Mouse (Mus musculus): ENCODE data around the gene Ttll8. TPM values are rescaled to one million over a fixed set of nuclear protein-coding genes. Genes with fewer than 3 reads are reported as not detected.
A peak's percentile ranks its signal among the peaks of the same experiment; 100 is the strongest.

Ttll8 gene
- polyA plus RNA-seq, 1 experiment from 2014 or later = not detected

DNA sequence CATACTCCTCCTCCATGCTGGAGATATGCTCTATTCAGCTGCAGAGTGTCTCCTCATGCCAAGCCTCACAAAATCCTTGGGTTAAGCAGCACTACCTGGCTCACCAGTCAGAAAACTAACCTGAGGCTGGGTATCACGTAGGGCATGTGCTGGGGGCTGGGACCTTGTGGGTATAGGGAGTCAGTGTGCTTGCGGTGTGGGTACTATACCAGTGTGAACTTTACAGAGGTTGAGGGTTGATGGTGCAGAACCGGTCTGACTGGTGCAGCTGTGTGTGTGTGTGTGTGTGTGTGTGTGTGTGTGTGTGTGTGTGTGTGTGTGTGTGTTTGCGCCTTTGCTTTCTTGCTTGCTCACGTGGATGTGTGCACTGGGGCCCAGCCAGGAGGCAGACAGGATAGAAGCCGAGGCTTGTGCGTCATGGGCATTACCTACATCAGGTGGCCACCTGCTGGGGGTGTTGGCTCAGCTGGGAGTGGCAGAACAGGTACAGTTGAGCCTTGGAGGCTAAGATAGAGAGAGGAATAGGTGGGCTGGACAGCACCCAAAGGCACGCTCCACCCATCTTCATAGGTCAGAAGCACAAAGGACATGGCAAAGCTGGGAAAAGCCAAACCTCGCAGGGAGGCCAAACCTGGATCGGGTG is 102.6 kb downstream of the Ttll8 start:
- no peak overlapping the region for H3K4me3 ChIP-seq (replicated peaks; ENCODE audit: low read depth, low read length)
- H3K4me1 ChIP-seq (replicated peaks; ENCODE audit: insufficient read depth, low read length) = peaks cover 44% of the 10 kb centered on the region
- H3K27me3 ChIP-seq (ENCODE audit: insufficient read depth, low read length) = no peaks in the 10 kb centered on the region
- TF ChIP-seq CTCF (IDR thresholded peaks at IDR 0.05; ENCODE audit: low read depth) = peak; percentile 31; the same call in 1 of the 2 replicates
- peak overlapping the region; percentile 88 for H3K27ac ChIP-seq
- 0 out of 2 replicates have a peak overlapping the region, but pooled peaks have one; percentile 10 for H3K4me2 ChIP-seq (ENCODE audit: low read length)
- DNase-seq (ENCODE audit: low spot score) (peak; percentile 37), ATAC-seq (replicated peaks; ENCODE audit: low FRiP score, low read depth) (peak; percentile 76)
- no peak overlapping the region for H3K9ac ChIP-seq (ENCODE audit: low read depth, low read length)
- WGBS = 50% methylated on average over 10 of the region's 10 CpGs
- H3K36me3 ChIP-seq (ENCODE audit: insufficient read depth, low read length) = no peaks in the 10 kb centered on the region
- H3K9me3 ChIP-seq (replicated peaks; ENCODE audit: low read length) = no peaks in the 10 kb centered on the region

DNA sequence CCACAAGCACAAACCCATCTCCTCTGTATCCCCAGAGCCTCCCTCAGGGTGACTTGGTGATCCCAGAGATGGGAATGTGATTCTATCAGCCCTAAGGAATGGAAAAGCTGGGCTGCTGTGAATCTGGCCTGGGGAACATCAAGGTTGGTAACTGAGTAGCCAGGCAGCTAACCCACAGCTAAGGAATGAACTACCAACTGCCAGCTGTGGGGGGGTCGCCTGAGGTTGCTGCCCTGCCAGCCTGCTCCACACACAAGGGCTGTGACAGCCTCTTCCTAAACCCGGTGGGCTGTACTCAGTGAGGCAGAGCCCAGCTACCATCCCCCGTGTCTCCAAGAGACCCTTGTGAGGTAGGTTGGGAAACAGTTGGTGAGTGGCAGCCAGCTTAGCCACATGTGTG is 103.1 kb downstream of the Ttll8 start:
- H3K9me3 ChIP-seq (replicated peaks; ENCODE audit: low read length) = no peaks in the 10 kb centered on the region
- no peaks in the 10 kb centered on the region for H3K27me3 ChIP-seq (ENCODE audit: insufficient read depth, low read length)
- ATAC-seq (replicated peaks; ENCODE audit: low FRiP score, low read depth) (peak; percentile 34), DNase-seq (ENCODE audit: low spot score) (peak; percentile 57)
- H3K4me2 ChIP-seq (ENCODE audit: low read length) = 0 out of 2 replicates have a peak overlapping the region, but pooled peaks have one; percentile 10
- peak overlapping the region; percentile 88 for H3K27ac ChIP-seq
- H3K9ac ChIP-seq (ENCODE audit: low read depth, low read length) = no peak overlapping the region
- WGBS = 40% methylated on average over 3 of the region's 3 CpGs
- no peak for TF ChIP-seq CTCF (IDR thresholded peaks at IDR 0.05; ENCODE audit: low read depth)
- H3K4me3 ChIP-seq (replicated peaks; ENCODE audit: low read depth, low read length) = no peak overlapping the region
- H3K4me1 ChIP-seq (replicated peaks; ENCODE audit: insufficient read depth, low read length) = peaks cover 44% of the 10 kb centered on the region
- no peaks in the 10 kb centered on the region for H3K36me3 ChIP-seq (ENCODE audit: insufficient read depth, low read length)

DNA sequence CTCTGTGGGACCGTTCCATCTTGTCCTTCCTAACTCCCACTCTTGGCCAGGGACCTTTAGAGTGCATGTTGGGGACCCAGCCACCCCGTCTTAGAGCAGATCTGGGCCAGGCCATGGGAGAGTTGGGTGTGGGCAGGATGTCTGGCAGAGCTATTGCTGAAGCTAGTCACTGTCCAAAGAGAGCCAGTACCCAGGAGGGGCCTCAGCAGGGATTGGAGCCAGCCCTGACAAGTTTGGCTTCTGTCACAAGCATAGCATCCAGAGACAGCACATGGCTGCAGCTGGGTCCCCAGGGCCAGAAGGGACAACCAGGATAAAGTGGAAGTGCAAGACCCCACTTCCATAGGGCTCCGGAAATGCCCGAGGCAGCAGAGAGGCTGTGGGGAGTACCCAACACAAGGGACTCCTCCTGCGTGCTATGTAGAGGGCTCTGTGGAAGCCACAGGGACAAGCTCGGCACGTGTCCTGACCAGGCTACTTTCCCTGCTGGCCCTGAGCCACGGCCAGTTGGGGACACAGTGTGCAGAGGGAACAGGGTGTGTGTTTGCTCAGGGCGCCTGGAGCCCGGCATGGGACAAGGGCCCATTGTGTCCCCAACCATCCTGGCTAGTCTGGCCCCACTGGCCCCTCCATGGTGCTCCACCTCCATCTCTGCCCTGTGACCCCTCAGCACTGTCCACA is 103.9 kb downstream of the Ttll8 start:
- H3K9me3 ChIP-seq (replicated peaks; ENCODE audit: low read length) = no peaks in the 10 kb centered on the region
- no peaks in the 10 kb centered on the region for H3K27me3 ChIP-seq (ENCODE audit: insufficient read depth, low read length)
- DNase-seq (ENCODE audit: low spot score) (peak; percentile 29), ATAC-seq (replicated peaks; ENCODE audit: low FRiP score, low read depth) (0 out of 2 replicates have a peak, but pooled peaks have one; percentile 15)
- no peak overlapping the region for H3K9ac ChIP-seq (ENCODE audit: low read depth, low read length)
- WGBS = 51% methylated on average over 10 of the region's 10 CpGs
- no peak for TF ChIP-seq CTCF (IDR thresholded peaks at IDR 0.05; ENCODE audit: low read depth)
- no peak overlapping the region for H3K4me2 ChIP-seq (ENCODE audit: low read length)
- peak overlapping the region; percentile 88 for H3K27ac ChIP-seq
- peaks cover 39% of the 10 kb centered on the region for H3K4me1 ChIP-seq (replicated peaks; ENCODE audit: insufficient read depth, low read length)
- H3K36me3 ChIP-seq (ENCODE audit: insufficient read depth, low read length) = no peaks in the 10 kb centered on the region
- H3K4me3 ChIP-seq (replicated peaks; ENCODE audit: low read depth, low read length) = no peak overlapping the region

DNA sequence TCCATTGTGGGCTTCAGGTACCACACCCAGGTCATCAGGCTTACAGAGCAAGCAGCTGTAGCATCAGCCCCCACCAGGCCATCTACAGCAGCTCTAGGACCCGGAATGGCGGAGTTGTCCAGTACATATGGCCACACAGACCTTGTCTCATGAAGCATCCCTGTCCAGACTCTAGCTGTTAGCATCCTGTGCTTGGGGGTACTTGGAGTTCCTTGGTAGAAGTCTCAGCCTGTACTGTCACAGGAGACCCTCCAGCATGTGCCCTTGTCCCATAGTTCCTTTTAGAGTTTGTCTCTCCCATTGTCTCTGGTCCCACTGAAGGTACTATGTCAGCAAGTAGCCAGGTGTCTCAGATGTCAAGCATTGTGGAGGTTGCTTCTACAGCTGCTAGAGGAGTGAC is 104.6 kb downstream of the Ttll8 start:
- no peak overlapping the region for H3K4me2 ChIP-seq (ENCODE audit: low read length)
- no peak overlapping the region for H3K4me3 ChIP-seq (replicated peaks; ENCODE audit: low read depth, low read length)
- TF ChIP-seq CTCF (IDR thresholded peaks at IDR 0.05; ENCODE audit: low read depth) = no peak
- 0 out of 2 replicates have a peak overlapping the region, but pooled peaks have one; percentile 88 for H3K27ac ChIP-seq
- ATAC-seq (replicated peaks; ENCODE audit: low FRiP score, low read depth) (no peak), DNase-seq (ENCODE audit: low spot score) (no peak)
- H3K4me1 ChIP-seq (replicated peaks; ENCODE audit: insufficient read depth, low read length) = peaks cover 33% of the 10 kb centered on the region
- H3K9me3 ChIP-seq (replicated peaks; ENCODE audit: low read length) = no peaks in the 10 kb centered on the region
- WGBS = 92% methylated on average over 2 of the region's 2 CpGs
- no peaks in the 10 kb centered on the region for H3K36me3 ChIP-seq (ENCODE audit: insufficient read depth, low read length)
- no peak overlapping the region for H3K9ac ChIP-seq (ENCODE audit: low read depth, low read length)
- H3K27me3 ChIP-seq (ENCODE audit: insufficient read depth, low read length) = no peaks in the 10 kb centered on the region

DNA sequence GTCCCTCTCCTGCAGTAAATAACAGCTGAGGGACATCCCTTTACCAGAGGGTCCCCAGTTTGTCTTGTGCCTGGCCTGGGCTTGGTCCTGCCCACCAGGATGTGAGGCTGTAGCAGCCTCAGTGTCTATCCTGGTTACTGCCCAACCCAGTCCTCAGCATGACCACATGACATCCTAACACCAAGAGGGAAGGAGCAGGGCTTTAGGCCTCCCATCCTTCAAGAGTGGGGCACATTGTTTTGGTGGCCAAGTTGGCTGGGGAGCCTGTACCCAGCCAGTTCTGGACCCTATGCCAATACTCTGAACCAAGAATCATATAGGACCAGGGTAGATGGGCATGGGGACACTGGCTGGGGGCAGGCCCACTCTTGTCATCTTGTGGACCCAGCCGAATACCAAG is 105.6 kb downstream of the Ttll8 start:
- Histone ChIP-seq H3K4me1 (replicated peaks; ENCODE audit: insufficient read depth, low read length) (peaks cover 25% of the 10 kb centered on the region), H3K4me3 (replicated peaks; ENCODE audit: low read depth, low read length) (no peak overlapping the region), H3K36me3 (ENCODE audit: insufficient read depth, low read length) (no peaks in the 10 kb centered on the region), H3K9me3 (replicated peaks; ENCODE audit: low read length) (no peaks in the 10 kb centered on the region), H3K27ac (no peak overlapping the region), H3K27me3 (ENCODE audit: insufficient read depth, low read length) (no peaks in the 10 kb centered on the region), H3K4me2 (ENCODE audit: low read length) (no peak overlapping the region), H3K9ac (ENCODE audit: low read depth, low read length) (no peak overlapping the region)
- no peak for TF ChIP-seq CTCF (IDR thresholded peaks at IDR 0.05; ENCODE audit: low read depth)
- ATAC-seq (replicated peaks; ENCODE audit: low FRiP score, low read depth) = no peak
- WGBS = 96% methylated on average over 1 of the region's 1 CpGs
- no peak for DNase-seq (ENCODE audit: low spot score)

DNA sequence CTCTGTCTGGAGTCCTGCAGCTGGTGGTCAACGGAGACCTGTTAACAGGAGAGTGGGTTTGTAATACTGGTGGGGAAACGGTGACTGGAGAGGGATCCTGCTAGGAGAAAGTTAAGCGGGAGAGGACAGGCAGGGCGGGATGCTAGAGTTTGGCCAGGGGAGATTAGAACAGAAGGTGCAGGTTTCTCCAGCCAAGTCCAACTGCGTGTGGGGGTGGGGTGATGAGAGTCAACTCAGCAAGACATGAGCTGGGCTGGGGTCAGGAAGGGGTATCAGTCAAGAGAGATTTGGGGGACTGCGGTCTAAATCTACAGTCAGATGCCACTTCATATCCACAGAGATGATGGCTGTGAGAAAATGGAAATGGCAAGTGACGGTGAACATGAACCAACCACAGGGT is 109.3 kb downstream of the Ttll8 start:
- H3K4me1 ChIP-seq (replicated peaks; ENCODE audit: insufficient read depth, low read length) = peaks cover 6% of the 10 kb centered on the region; the same call in 1 of the 2 replicates
- DNase-seq (ENCODE audit: low spot score) = no peak
- ATAC-seq (replicated peaks; ENCODE audit: low FRiP score, low read depth) = no peak
- no peak overlapping the region for H3K4me3 ChIP-seq (replicated peaks; ENCODE audit: low read depth, low read length)
- no peaks in the 10 kb centered on the region for H3K27me3 ChIP-seq (ENCODE audit: insufficient read depth, low read length)
- H3K4me2 ChIP-seq (ENCODE audit: low read length) = no peak overlapping the region
- no peaks in the 10 kb centered on the region for H3K9me3 ChIP-seq (replicated peaks; ENCODE audit: low read length)
- no peak overlapping the region for H3K9ac ChIP-seq (ENCODE audit: low read depth, low read length)
- no peak overlapping the region for H3K27ac ChIP-seq
- 91% methylated on average over 7 of the region's 7 CpGs for WGBS
- TF ChIP-seq CTCF (IDR thresholded peaks at IDR 0.05; ENCODE audit: low read depth) = no peak
- no peaks in the 10 kb centered on the region for H3K36me3 ChIP-seq (ENCODE audit: insufficient read depth, low read length)
